Mouse (Mus musculus) midbrain, embryonic 16.5 days (tissue): ENCODE results near the gene Fgf2. TPM values are rescaled to one million over a fixed set of nuclear protein-coding genes. Genes with fewer than 3 reads are reported as not detected.

ENCODE experiments used
- ATAC-seq: fragments of 200-750 bp; cut with Nextera tagmentation; 2 replicates; pipeline ENCODE4 v1.8.0; 2017; ENCODE audit warnings: moderate TSS enrichment
- H3K27ac ChIP-seq: fragments of 300-500 bp; sonication (generic); 2 replicates; pipeline ENCODE4 v1.5.1; 2014; ENCODE audit warnings: mild to moderate bottlenecking, low read length, mixed read lengths
- H3K27me3 ChIP-seq: fragments of 300-500 bp; sonication (generic); 2 replicates; pipeline ENCODE4 v1.6.1; 2014; ENCODE audit warnings: low read depth, low read length, mixed read lengths; ENCODE audit not compliant: control insufficient read depth, insufficient read depth
- H3K36me3 ChIP-seq: fragments of 300-500 bp; sonication (generic); 2 replicates; pipeline ENCODE4 v1.6.1; 2014; ENCODE audit warnings: mild to moderate bottlenecking, low read length, moderate library complexity, mixed read lengths; ENCODE audit not compliant: control insufficient read depth, insufficient read depth
- H3K4me1 ChIP-seq: fragments of 300-500 bp; sonication (generic); 2 replicates; pipeline ENCODE4 v1.6.1; 2014; ENCODE audit warnings: mild to moderate bottlenecking, low read length, mixed read lengths; ENCODE audit not compliant: control insufficient read depth, insufficient read depth
- H3K4me2 ChIP-seq: fragments of 300-500 bp; sonication (generic); 2 replicates; pipeline ENCODE4 v1.6.1; 2014; ENCODE audit warnings: mild to moderate bottlenecking, low read length, mixed read lengths
- H3K4me3 ChIP-seq: fragments of 300-500 bp; sonication (generic); 2 replicates; pipeline ENCODE4 v1.5.1; 2014; ENCODE audit warnings: low read depth, mild to moderate bottlenecking, low read length, moderate library complexity, mixed read lengths
- H3K9ac ChIP-seq: fragments of 300-500 bp; sonication (generic); 2 replicates; pipeline ENCODE4 v1.6.1; 2014; ENCODE audit warnings: low read depth, low read length, mixed read lengths
- H3K9me3 ChIP-seq: fragments of 300-500 bp; sonication (generic); replicated peaks from 2 replicates; pipeline ENCODE4 v1.6.1; 2014; ENCODE audit warnings: mild to moderate bottlenecking, low read length, mixed read lengths; ENCODE audit not compliant: control insufficient read depth, poor library complexity, severe bottlenecking
- WGBS: fragments of 180-500 bp; shearing (Covaris S2); extraction: QIAGEN DNeasy Blood & Tissue Kit; methylation state at CpG from one replicate; pipeline ENCODE4 v1.1.7; 2014; 5-methylcytosine and 5-hydroxymethylcytosine counted together
- polyA plus RNA-seq: library from polyadenylated mRNA; unstranded; fragments of >200 nt; fragmentation: Nextera tagmentation; extraction: Ambion mirVana; gene quantifications from 2 replicates; pipeline ENCODE4 v1.2.1, GENCODE M21; 2015

The Fgf2 gene
- polyA plus RNA-seq, 1 experiment from 2014 or later: 0.44 TPM

GRCm38 (mm10) chr3:37418961-37419457 is 70.9 kb downstream of the Fgf2 start:
- no peaks in the 10 kb centered on the region for H3K9me3 ChIP-seq
- ATAC-seq: no peak; the same call in 1 of the 2 replicates
- H3K4me3 ChIP-seq: peak overlapping the region; percentile 95
- no peaks in the 10 kb centered on the region for H3K36me3 ChIP-seq
- H3K9ac ChIP-seq: peak overlapping the region; percentile 82
- WGBS: under 1% methylated on average over 30 of the region's 30 CpGs
- no peaks in the 10 kb centered on the region for H3K27me3 ChIP-seq
- H3K4me2 ChIP-seq: peak overlapping the region; percentile 84
- H3K27ac ChIP-seq: peak overlapping the region; percentile 93
- H3K4me1 ChIP-seq: peaks cover 24% of the 10 kb centered on the region

- Histone ChIP-seq H3K9me3 (no peaks in the 10 kb centered on the region), H3K9ac (peak within 1 kb of the TSS; percentile 82), H3K27me3 (no peaks in the 10 kb centered on the region), H3K36me3 (no peaks in the 10 kb centered on the region), H3K4me3 (peak within 1 kb of the TSS; percentile 95), H3K27ac (peak within 1 kb of the TSS; percentile 93), H3K4me2 (peak within 1 kb of the TSS; percentile 95), H3K4me1 (peaks cover 24% of the 10 kb centered on the region)
- WGBS: 1% methylated on average over 46 of the region's 50 CpGs
- peak; percentile 97 for ATAC-seq
Measured at GRCm38 (mm10) chr3:37419458-37419991, 71.4 kb downstream of the Fgf2 start, which contains the start of gene Spata5. TSS of gene Spata5 (plus strand) at chr3:37419896.

- Histone ChIP-seq H3K9me3 (no peaks in the 10 kb centered on the region), H3K4me2 (peak within 1 kb of the TSS; percentile 95), H3K9ac (peak within 1 kb of the TSS; percentile 82), H3K27ac (peak within 1 kb of the TSS; percentile 93), H3K4me1 (peaks cover 24% of the 10 kb centered on the region), H3K27me3 (no peaks in the 10 kb centered on the region), H3K4me3 (peak within 1 kb of the TSS; percentile 95), H3K36me3 (no peaks in the 10 kb centered on the region)
- ATAC-seq: peak; percentile 91
- WGBS: under 1% methylated on average over 50 of the region's 50 CpGs
Measured at GRCm38 (mm10) chr3:37420072-37420471, 71.9 kb downstream of the Fgf2 start, which contains the start of gene Nudt6. TSS of gene Nudt6 (minus strand) at chr3:37420211.

GRCm38 (mm10) chr3:37420641-37421040 is 72.5 kb downstream of the Fgf2 start:
- Histone ChIP-seq H3K4me3 (peak overlapping the region; percentile 95), H3K27ac (peak overlapping the region; percentile 81), H3K4me1 (peaks cover 24% of the 10 kb centered on the region), H3K9me3 (no peaks in the 10 kb centered on the region), H3K36me3 (0 out of 2 replicates have a peak, but pooled peaks cover 2% of the 10 kb centered on the region), H3K27me3 (no peaks in the 10 kb centered on the region), H3K4me2 (peak overlapping the region; percentile 95), H3K9ac (peak overlapping the region; percentile 68)
- under 1% methylated on average over 24 of the region's 24 CpGs for WGBS
- ATAC-seq: no peak

GRCm38 (mm10) chr3:37421179-37421578 is 73.0 kb downstream of the Fgf2 start:
- peaks cover 24% of the 10 kb centered on the region for H3K4me1 ChIP-seq
- H3K36me3 ChIP-seq: 0 out of 2 replicates have a peak, but pooled peaks cover 2% of the 10 kb centered on the region
- peak overlapping the region; percentile 68 for H3K9ac ChIP-seq
- ATAC-seq: no peak
- H3K27me3 ChIP-seq: no peaks in the 10 kb centered on the region
- peak overlapping the region; percentile 95 for H3K4me2 ChIP-seq
- H3K4me3 ChIP-seq: peak overlapping the region; percentile 95
- no peak overlapping the region for H3K27ac ChIP-seq
- H3K9me3 ChIP-seq: no peaks in the 10 kb centered on the region
- 13% methylated on average over 3 of the region's 3 CpGs for WGBS

GRCm38 (mm10) chr3:37426069-37426468 is 77.9 kb downstream of the Fgf2 start:
- Histone ChIP-seq H3K27ac (no peak overlapping the region), H3K4me3 (no peak overlapping the region), H3K4me2 (no peak overlapping the region), H3K9ac (no peak overlapping the region), H3K27me3 (no peaks in the 10 kb centered on the region), H3K4me1 (peaks cover 10% of the 10 kb centered on the region), H3K9me3 (no peaks in the 10 kb centered on the region), H3K36me3 (peaks cover 7% of the 10 kb centered on the region; the same call in 1 of the 2 replicates)
- no peak for ATAC-seq
- 96% methylated on average over 3 of the region's 3 CpGs for WGBS

- Histone ChIP-seq H3K9me3 (no peaks in the 10 kb centered on the region), H3K9ac (no peak overlapping the region), H3K36me3 (peaks cover 9% of the 10 kb centered on the region), H3K4me2 (no peak overlapping the region), H3K4me3 (no peak overlapping the region), H3K27ac (no peak overlapping the region), H3K27me3 (no peaks in the 10 kb centered on the region), H3K4me1 (no peaks in the 10 kb centered on the region)
- no peak for ATAC-seq
Measured at GRCm38 (mm10) chr3:37430359-37430758, 82.2 kb downstream of the Fgf2 start.

- no peak overlapping the region for H3K4me2 ChIP-seq
- no peak overlapping the region for H3K9ac ChIP-seq
- H3K27me3 ChIP-seq: no peaks in the 10 kb centered on the region
- no peak overlapping the region for H3K4me3 ChIP-seq
- ATAC-seq: no peak
- no peaks in the 10 kb centered on the region for H3K9me3 ChIP-seq
- 93% methylated on average over 1 of the region's 1 CpGs for WGBS
- H3K27ac ChIP-seq: no peak overlapping the region
- no peaks in the 10 kb centered on the region for H3K4me1 ChIP-seq
- H3K36me3 ChIP-seq: peaks cover 13% of the 10 kb centered on the region
Measured at GRCm38 (mm10) chr3:37439770-37440169, 91.6 kb downstream of the Fgf2 start.

GRCm38 (mm10) chr3:37443409-37443808 is 95.3 kb downstream of the Fgf2 start:
- Histone ChIP-seq H3K9me3 (no peaks in the 10 kb centered on the region), H3K27me3 (no peaks in the 10 kb centered on the region), H3K27ac (no peak overlapping the region), H3K4me3 (no peak overlapping the region), H3K4me1 (no peaks in the 10 kb centered on the region), H3K9ac (no peak overlapping the region), H3K4me2 (no peak overlapping the region), H3K36me3 (peaks cover 6% of the 10 kb centered on the region; the same call in 1 of the 2 replicates)
- ATAC-seq: no peak
- WGBS: 95% methylated on average over 2 of the region's 2 CpGs
